Mouse (Mus musculus) heart, embryonic 16.5 days (tissue): ENCODE measurements around the gene Creb3l2. TPM values are rescaled to one million over a fixed set of nuclear protein-coding genes. Genes with fewer than 3 reads are reported as not detected.

ENCODE experiments used
- ATAC-seq: fragments of 200-750 bp; cut with Nextera tagmentation; replicated peaks from 2 replicates; pipeline ENCODE4 v1.8.0; 2017; ENCODE audit warnings: moderate number of reproducible peaks; ENCODE audit not compliant: insufficient read depth, low FRiP score; ENCODE audit errors: extremely low read depth
- H3K27ac ChIP-seq: fragments of 300-500 bp; sonication (generic); 2 replicates; pipeline ENCODE4 v1.5.1; 2014; ENCODE audit warnings: mild to moderate bottlenecking, low read length, control low read depth, moderate library complexity
- H3K27me3 ChIP-seq: fragments of 300-500 bp; sonication (generic); 2 replicates; pipeline ENCODE4 v1.6.1; 2014; ENCODE audit warnings: low read length, mixed read lengths; ENCODE audit not compliant: control insufficient read depth, insufficient read depth
- H3K36me3 ChIP-seq: fragments of 300-500 bp; sonication (generic); 2 replicates; pipeline ENCODE4 v1.6.1; 2014; ENCODE audit not compliant: control insufficient read depth, insufficient read depth
- H3K4me1 ChIP-seq: fragments of 300-500 bp; sonication (generic); 2 replicates; pipeline ENCODE4 v1.6.1; 2014; ENCODE audit warnings: low read length, mixed read lengths; ENCODE audit not compliant: control insufficient read depth, insufficient read depth
- H3K4me2 ChIP-seq: fragments of 300-500 bp; sonication (generic); 2 replicates; pipeline ENCODE4 v1.6.1; 2014; ENCODE audit warnings: low read depth, mild to moderate bottlenecking, control low read depth, low read length
- H3K4me3 ChIP-seq: fragments of 300-500 bp; sonication (generic); 2 replicates; pipeline ENCODE4 v1.5.1; 2014; ENCODE audit warnings: mild to moderate bottlenecking, control low read depth, low read length
- H3K9ac ChIP-seq: fragments of 300-500 bp; sonication (generic); 2 replicates; pipeline ENCODE4 v1.6.1; 2014; ENCODE audit warnings: low read length, control low read depth
- H3K9me3 ChIP-seq: fragments of 300-500 bp; sonication (generic); replicated peaks from 2 replicates; pipeline ENCODE4 v1.6.1; 2016; ENCODE audit warnings: low read length; ENCODE audit not compliant: control insufficient read depth
- WGBS: fragments of 180-500 bp; shearing (Covaris S2); extraction: QIAGEN DNeasy Blood & Tissue Kit; methylation state at CpG from one replicate; pipeline ENCODE4 v1.1.7; 2014; 5-methylcytosine and 5-hydroxymethylcytosine counted together
- polyA plus RNA-seq: library from polyadenylated mRNA; unstranded; fragments of >200 nt; fragmentation: Nextera tagmentation; extraction: Ambion mirVana; gene quantifications from 2 replicates; pipeline ENCODE4 v1.2.1, GENCODE M21; 2015

The Creb3l2 gene
- polyA plus RNA-seq, 1 experiment from 2014 or later: 28.2 TPM

GRCm38 (mm10) chr6:37407876-37408275 lies 34.1 kb downstream of the Creb3l2 start:
- WGBS: 95% methylated on average over 3 of the region's 3 CpGs
- peaks cover 50% of the 10 kb centered on the region for H3K4me1 ChIP-seq
- ATAC-seq: no peak
- no peaks in the 10 kb centered on the region for H3K27me3 ChIP-seq
- H3K36me3 ChIP-seq: 0 out of 2 replicates have a peak, but pooled peaks cover 5% of the 10 kb centered on the region
- H3K4me3 ChIP-seq: no peak overlapping the region
- no peaks in the 10 kb centered on the region for H3K9me3 ChIP-seq
- H3K4me2 ChIP-seq: no peak overlapping the region
- H3K27ac ChIP-seq: no peak overlapping the region
- H3K9ac ChIP-seq: no peak overlapping the region

- Histone ChIP-seq H3K36me3 (0 out of 2 replicates have a peak, but pooled peaks cover 5% of the 10 kb centered on the region), H3K4me1 (peaks cover 51% of the 10 kb centered on the region), H3K27ac (peak overlapping the region; percentile 6; the same call in 1 of the 2 replicates), H3K4me2 (no peak overlapping the region), H3K27me3 (no peaks in the 10 kb centered on the region), H3K4me3 (no peak overlapping the region), H3K9ac (no peak overlapping the region), H3K9me3 (no peaks in the 10 kb centered on the region)
- 40% methylated on average over 6 of the region's 6 CpGs for WGBS
- no peak for ATAC-seq
Measured at GRCm38 (mm10) chr6:37406903-37407302, 35.0 kb downstream of the Creb3l2 start.

GRCm38 (mm10) chr6:37406018-37406417 lies 35.9 kb downstream of the Creb3l2 start:
- Histone ChIP-seq H3K9me3 (no peaks in the 10 kb centered on the region), H3K4me1 (peaks cover 51% of the 10 kb centered on the region), H3K36me3 (0 out of 2 replicates have a peak, but pooled peaks cover 5% of the 10 kb centered on the region), H3K4me2 (no peak overlapping the region), H3K9ac (no peak overlapping the region), H3K27me3 (no peaks in the 10 kb centered on the region), H3K4me3 (no peak overlapping the region), H3K27ac (no peak overlapping the region)
- no peak for ATAC-seq
- 85% methylated on average over 10 of the region's 10 CpGs for WGBS

GRCm38 (mm10) chr6:37404325-37404724 lies 37.6 kb downstream of the Creb3l2 start:
- H3K27ac ChIP-seq: peak overlapping the region; percentile 19; the same call in 1 of the 2 replicates
- H3K27me3 ChIP-seq: no peaks in the 10 kb centered on the region
- H3K4me2 ChIP-seq: no peak overlapping the region
- 58% methylated on average over 3 of the region's 3 CpGs for WGBS
- no peak overlapping the region for H3K9ac ChIP-seq
- H3K36me3 ChIP-seq: 0 out of 2 replicates have a peak, but pooled peaks cover 5% of the 10 kb centered on the region
- H3K9me3 ChIP-seq: no peaks in the 10 kb centered on the region
- no peak overlapping the region for H3K4me3 ChIP-seq
- peaks cover 54% of the 10 kb centered on the region for H3K4me1 ChIP-seq
- no peak for ATAC-seq

- no peak overlapping the region for H3K4me3 ChIP-seq
- 33% methylated on average over 7 of the region's 7 CpGs for WGBS
- H3K27ac ChIP-seq: peak overlapping the region; percentile 70
- H3K4me2 ChIP-seq: no peak overlapping the region
- peak overlapping the region; percentile 52; the same call in 1 of the 2 replicates for H3K9ac ChIP-seq
- H3K36me3 ChIP-seq: no peaks in the 10 kb centered on the region
- no peaks in the 10 kb centered on the region for H3K9me3 ChIP-seq
- ATAC-seq: no peak
- H3K27me3 ChIP-seq: no peaks in the 10 kb centered on the region
- H3K4me1 ChIP-seq: peaks cover 73% of the 10 kb centered on the region
Measured at GRCm38 (mm10) chr6:37401928-37402327, 40.0 kb downstream of the Creb3l2 start.

GRCm38 (mm10) chr6:37400866-37401525 lies 41.0 kb downstream of the Creb3l2 start:
- H3K4me3 ChIP-seq: no peak overlapping the region
- peak overlapping the region; percentile 37; the same call in 1 of the 2 replicates for H3K9ac ChIP-seq
- no peaks in the 10 kb centered on the region for H3K9me3 ChIP-seq
- WGBS: 19% methylated on average over 11 of the region's 11 CpGs
- peak; percentile 61 for ATAC-seq
- H3K4me1 ChIP-seq: peaks cover 78% of the 10 kb centered on the region
- peak overlapping the region; percentile 22 for H3K4me2 ChIP-seq
- H3K27ac ChIP-seq: peak overlapping the region; percentile 70
- H3K36me3 ChIP-seq: no peaks in the 10 kb centered on the region
- H3K27me3 ChIP-seq: no peaks in the 10 kb centered on the region

- Histone ChIP-seq H3K9ac (no peak overlapping the region), H3K27me3 (no peaks in the 10 kb centered on the region), H3K9me3 (no peaks in the 10 kb centered on the region), H3K36me3 (no peaks in the 10 kb centered on the region), H3K4me2 (no peak overlapping the region), H3K4me3 (no peak overlapping the region), H3K4me1 (peaks cover 84% of the 10 kb centered on the region), H3K27ac (peak overlapping the region; percentile 70)
- no peak for ATAC-seq
- 60% methylated on average over 4 of the region's 4 CpGs for WGBS
Measured at GRCm38 (mm10) chr6:37400167-37400566, 41.8 kb downstream of the Creb3l2 start.

- H3K27ac ChIP-seq: peak overlapping the region; percentile 70
- no peaks in the 10 kb centered on the region for H3K27me3 ChIP-seq
- H3K4me2 ChIP-seq: no peak overlapping the region
- H3K9me3 ChIP-seq: no peaks in the 10 kb centered on the region
- H3K36me3 ChIP-seq: no peaks in the 10 kb centered on the region
- H3K9ac ChIP-seq: peak overlapping the region; percentile 22; the same call in 1 of the 2 replicates
- ATAC-seq: peak; percentile 46
- no peak overlapping the region for H3K4me3 ChIP-seq
- 10% methylated on average over 10 of the region's 10 CpGs for WGBS
- H3K4me1 ChIP-seq: peaks cover 84% of the 10 kb centered on the region
Measured at GRCm38 (mm10) chr6:37398943-37399342, 43.0 kb downstream of the Creb3l2 start.

- Histone ChIP-seq H3K4me2 (no peak overlapping the region), H3K4me3 (no peak overlapping the region), H3K27me3 (no peaks in the 10 kb centered on the region), H3K4me1 (peaks cover 82% of the 10 kb centered on the region), H3K9me3 (no peaks in the 10 kb centered on the region), H3K9ac (no peak overlapping the region), H3K27ac (no peak overlapping the region), H3K36me3 (no peaks in the 10 kb centered on the region)
- 28% methylated on average over 9 of the region's 9 CpGs for whole genome bisulfite sequencing
- no peak for ATAC-seq
Measured at GRCm38 (mm10) chr6:37397973-37398372, 44.0 kb downstream of the Creb3l2 start.
